ENCODE assay signal across 23 mouse cellular contexts in the genomic region with DNA sequence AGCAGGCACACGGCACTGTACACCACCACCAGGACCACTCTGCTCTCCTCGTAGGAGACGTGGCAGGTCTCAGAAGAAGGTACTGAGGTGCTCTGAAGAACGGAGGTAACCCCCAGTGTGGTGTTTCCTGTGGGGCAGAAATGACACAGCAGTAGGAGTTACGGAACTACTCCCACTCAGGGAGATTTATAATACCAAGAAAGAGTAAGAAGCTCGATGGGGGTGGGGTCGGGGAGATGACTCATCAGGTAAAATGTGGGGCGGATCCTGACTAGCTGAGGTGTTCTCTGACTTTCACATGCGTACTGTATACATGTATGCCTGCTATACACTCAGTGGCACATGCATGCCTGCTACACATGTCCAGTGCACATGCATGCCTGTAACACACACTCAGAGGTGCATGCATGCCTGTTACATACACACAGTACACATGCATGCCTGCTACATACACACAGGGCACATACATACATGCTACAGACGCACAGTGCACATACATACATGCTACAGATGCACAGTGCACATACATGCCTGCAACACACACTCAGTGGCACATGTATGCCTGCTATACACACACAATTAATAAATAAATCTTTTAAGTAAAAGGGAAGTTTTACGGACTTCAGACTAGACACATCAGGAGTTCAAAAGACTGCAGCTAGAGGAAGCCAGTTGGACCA. TPM values are rescaled to one million over a fixed set of nuclear protein-coding genes. Genes with fewer than 3 reads are reported as not detected.
DNase-seq lines count a peak whose midpoint lies in the region; ATAC-seq and TF ChIP-seq lines count a peak whose summit lies in the region.
"Had no signal": no experiment of that assay in that cellular context is flagged by ENCODE, and none has a peak within 500 bp of the region (broad histone marks: within the 10 kb centered on the region; RNA-seq: fewer than 3 reads in every experiment).

No protein-coding gene starts in this region.

- H3K36me3 ChIP-seq in megakaryocyte, embryonic 14.5 days (replicated peaks; ENCODE audit: low read length) = peaks cover 31% of the 10 kb centered on the region
- H3K36me3 ChIP-seq in MEL (ENCODE audit: control insufficient read depth in 1 of 2, insufficient read depth in 2 of 2, low read length in 2 of 2) = peaks cover 0 to 5% of the 10 kb centered on the region in 2 experiments; a peak in 2 of 4 replicates
- H3K36me3 ChIP-seq: forebrain, embryonic 10.5 days; kidney, embryonic 15.5 days; limb, embryonic 13.5 days; liver, embryonic 13.5 days; midbrain, embryonic 12.5 days; stomach, embryonic 15.5 days had no signal

- H3K9ac ChIP-seq in MEL (ENCODE audit: control insufficient read depth, low read depth, low read length, poor library complexity, severe bottlenecking) = no peak overlapping the region
- H3K9ac ChIP-seq: kidney, embryonic 15.5 days; limb, embryonic 13.5 days; liver, embryonic 13.5 days; lung, embryonic 14.5 days; midbrain, embryonic 12.5 days; stomach, embryonic 15.5 days had no signal

- no peaks in the 10 kb centered on the region for H3K79me2 ChIP-seq in MEL (ENCODE audit: control insufficient read depth, insufficient read depth, low read length, poor library complexity)

- no peak for TF ChIP-seq CTCF in MEL (IDR thresholded peaks at IDR 0.05 in 2 of 3, conservative IDR thresholded peaks at IDR 0.05 in 1 of 3; ENCODE audit: control insufficient read depth in 1 of 3, insufficient read depth in 1 of 3, low read depth in 2 of 3, low read length in 3 of 3, poor library complexity in 1 of 3, severe bottlenecking in 1 of 3)

- H3K27ac ChIP-seq in MEL (ENCODE audit: control insufficient read depth, low read depth, low read length) = no peak overlapping the region
- H3K27ac ChIP-seq: forebrain, embryonic 10.5 days; kidney, embryonic 15.5 days; limb, embryonic 13.5 days; liver, embryonic 13.5 days; macrophage; midbrain, embryonic 12.5 days; stomach, embryonic 15.5 days had no signal

- H3K4me1 ChIP-seq in megakaryocyte, embryonic 14.5 days = peaks cover 59% of the 10 kb centered on the region
- peaks cover 2 to 8% of the 10 kb centered on the region in 2 experiments; a peak in 3 of 4 replicates for H3K4me1 ChIP-seq in MEL (ENCODE audit: control insufficient read depth in 1 of 2, insufficient read depth in 2 of 2, low read length in 2 of 2)
- H3K4me1 ChIP-seq: forebrain, embryonic 10.5 days; limb, embryonic 13.5 days; liver, embryonic 13.5 days; midbrain, embryonic 12.5 days; stomach, embryonic 15.5 days had no signal

- H3K9me3 ChIP-seq in megakaryocyte, embryonic 14.5 days = peaks cover under 1% of the 10 kb centered on the region; the same call in 1 of the 2 replicates
- no peaks in the 10 kb centered on the region for H3K9me3 ChIP-seq in MEL (replicated peaks; ENCODE audit: insufficient read depth, low read length)
- H3K9me3 ChIP-seq: forebrain, embryonic 10.5 days; kidney, embryonic 15.5 days; limb, embryonic 13.5 days; liver, embryonic 13.5 days; midbrain, embryonic 12.5 days; stomach, embryonic 15.5 days had no signal

- TF ChIP-seq RAD21 in MEL (IDR thresholded peaks at IDR 0.05; ENCODE audit: low read depth, low read length) = no peak

- no peak for TF ChIP-seq POLR2A in MEL (IDR thresholded peaks at IDR 0.05; ENCODE audit: control insufficient read depth in 1 of 2, insufficient read depth in 1 of 2, low read depth in 1 of 2, low read length in 2 of 2, poor library complexity in 1 of 2)

- ATAC-seq in megakaryocyte, adult 5-6 weeks (ENCODE audit: poor library complexity, severe bottlenecking) = no peak

- H3K4me3 ChIP-seq in megakaryocyte, embryonic 14.5 days (replicated peaks) = peak overlapping the region; percentile 80
- H3K4me3 ChIP-seq in MEL (ENCODE audit: control insufficient read depth in 1 of 2, insufficient read depth in 1 of 2, low read depth in 2 of 2, low read length in 2 of 2) = no peak overlapping the region
- H3K4me3 ChIP-seq: forebrain, embryonic 10.5 days; kidney, embryonic 15.5 days; limb, embryonic 13.5 days; liver, embryonic 13.5 days; midbrain, embryonic 12.5 days; stomach, embryonic 15.5 days had no signal

- no peak for TF ChIP-seq EP300 in MEL (IDR thresholded peaks at IDR 0.05; ENCODE audit: low read depth in 1 of 2, low read length in 2 of 2)

- DNase-seq in CD4-positive, CD25-positive, alpha-beta regulatory T cell, adult 2 months (ENCODE audit: low read depth, low spot score) = peak; percentile 77
- DNase-seq in MEL (ENCODE audit: low read depth, low spot score) = no peak
- DNase-seq in induced T-regulatory cell, adult 2 months (ENCODE audit: low read depth) = peak; percentile 91
- no peak for DNase-seq in left cerebral cortex, adult 18-20 months (ENCODE audit: low spot score in 2 of 2)
- no peak for DNase-seq in Muller cell, postnatal 12 days (ENCODE audit: inconsistent ontology term)
- DNase-seq: adrenal gland, postnatal 10 days; cerebellum, adult 11 months; cerebellum, postnatal 14 days; gastrocnemius, postnatal 14 days; liver, embryonic 13.5 days; lung, embryonic 14.5 days had no signal

- peaks cover 44% of the 10 kb centered on the region for H3K27me3 ChIP-seq in megakaryocyte, embryonic 14.5 days (replicated peaks)
- H3K27me3 ChIP-seq in MEL (ENCODE audit: control insufficient read depth in 1 of 2, insufficient read depth in 2 of 2, low read length in 2 of 2) = no peaks in the 10 kb centered on the region
- H3K27me3 ChIP-seq: kidney, embryonic 15.5 days; limb, embryonic 13.5 days; liver, embryonic 13.5 days; midbrain, embryonic 12.5 days; stomach, embryonic 15.5 days had no signal

TF ChIP-seq in MEL, 35 proteins besides CTCF, POLR2A, EP300 and RAD21:
- TF ChIP-seq POLR2AphosphoS5 (IDR thresholded peaks at IDR 0.05; ENCODE audit: borderline replicate concordance, low read depth, low read length) (peak; percentile 78; the same call in 1 of the 2 replicates), SMC3 (IDR thresholded peaks at IDR 0.05; ENCODE audit: low read depth, low read length) (no peak), JUND (IDR thresholded peaks at IDR 0.05; ENCODE audit: low read depth, low read length) (peak; percentile 13; the same call in 1 of the 2 replicates), TAL1 (IDR thresholded peaks at IDR 0.05; ENCODE audit: low read length) (no peak), TCF12 (IDR thresholded peaks at IDR 0.05; ENCODE audit: low read depth, low read length) (no peak), HCFC1 (IDR thresholded peaks at IDR 0.05; ENCODE audit: low read depth, low read length) (no peak)

RNA-seq across cellular contexts. Expression of a gene that starts 14.8 kb away (rescaled TPM):
- polyA plus RNA-seq in megakaryocyte, embryonic 14.5 days (2012; ENCODE audit: insufficient read depth, low replicate concordance) = 1.2 TPM in 1 of 2 replicates, not detected in the other
- 20.0 and 25.8 TPM in 2 replicates for total RNA-seq in megakaryocyte, adult 5-6 weeks (2015)
- 7.6 and 10.7 TPM in 2 replicates for total RNA-seq in megakaryocyte, adult 5-6 weeks (2017)
- total RNA-seq in MEL (2012; rRNA removed) = 6.5 and 6.8 TPM in 2 replicates
- 1 to 10 TPM in 1 of 2 experiments, not detected in 1; 5.4 TPM for polyA plus RNA-seq in MEL (2012; ENCODE audit: insufficient read depth in 1 of 2, insufficient read length in 2 of 2, low read depth in 1 of 2, low replicate concordance in 2 of 2, missing spikeins in 1 of 2)
- total RNA-seq in left cerebral cortex, adult 18-20 months (2021) = under 1 TPM in 1 of 2 experiments, not detected in 1; 0.14 TPM
- total RNA-seq: layer of hippocampus, adult 18-20 months; left cerebral cortex, postnatal 14 days had no signal
- polyA plus RNA-seq: hindbrain, embryonic 11.5 days; midbrain, embryonic 12.5 days; neural tube, embryonic 14.5 days had no signal

RNA-seq across cellular contexts. Expression of a gene that starts 24.0 kb away (rescaled TPM):
- polyA plus RNA-seq in megakaryocyte, embryonic 14.5 days (2012; ENCODE audit: insufficient read depth, low replicate concordance) = 3.2 and 11.7 TPM in 2 replicates
- total RNA-seq in megakaryocyte, adult 5-6 weeks (2015) = 62.0 and 67.7 TPM in 2 replicates
- 48.9 and 57.9 TPM in 2 replicates for total RNA-seq in megakaryocyte, adult 5-6 weeks (2017)
- 245 and 279 TPM in 2 replicates for total RNA-seq in MEL (2012; rRNA removed)
- polyA plus RNA-seq in MEL (2012; ENCODE audit: insufficient read depth in 1 of 2, insufficient read length in 2 of 2, low read depth in 1 of 2, low replicate concordance in 2 of 2, missing spikeins in 1 of 2) = 100 to 1,000 TPM in 1 of 2 experiments, not detected in 1; 274 TPM
- 10 to 100 TPM; 10.8 to 12.9 TPM for total RNA-seq in left cerebral cortex, adult 18-20 months (2021)

RNA-seq across cellular contexts. Expression of a gene that starts 44.5 kb away (rescaled TPM):
- 8.2 and 25.4 TPM in 2 replicates for polyA plus RNA-seq in megakaryocyte, embryonic 14.5 days (2012; ENCODE audit: insufficient read depth, low replicate concordance)
- 0.16 and 0.32 TPM in 2 replicates for total RNA-seq in megakaryocyte, adult 5-6 weeks (2015)
- total RNA-seq in megakaryocyte, adult 5-6 weeks (2017) = 0.40 and 0.69 TPM in 2 replicates
- total RNA-seq in MEL (2012; rRNA removed) = 11.2 and 15.2 TPM in 2 replicates
- 10 to 100 TPM in 1 of 2 experiments, not detected in 1; 21.4 TPM for polyA plus RNA-seq in MEL (2012; ENCODE audit: insufficient read depth in 1 of 2, insufficient read length in 2 of 2, low read depth in 1 of 2, low replicate concordance in 2 of 2, missing spikeins in 1 of 2)
- total RNA-seq in left cerebral cortex, adult 18-20 months (2021) = 10 to 100 TPM; 19.6 to 22.1 TPM

RNA-seq across cellular contexts. Expression of a gene that starts 50.7 kb away (rescaled TPM):
- 3.3 TPM in 1 of 2 replicates, not detected in the other for polyA plus RNA-seq in megakaryocyte, embryonic 14.5 days (2012; ENCODE audit: insufficient read depth, low replicate concordance)
- not detected in 2 replicates for total RNA-seq in megakaryocyte, adult 5-6 weeks (2015)
- total RNA-seq in megakaryocyte, adult 5-6 weeks (2017) = 0.04 and 0.15 TPM in 2 replicates
- 1.2 and 2.6 TPM in 2 replicates for total RNA-seq in MEL (2012; rRNA removed)
- 10 to 100 TPM in 1 of 2 experiments, not detected in 1; 11.4 TPM for polyA plus RNA-seq in MEL (2012; ENCODE audit: insufficient read depth in 1 of 2, insufficient read length in 2 of 2, low read depth in 1 of 2, low replicate concordance in 2 of 2, missing spikeins in 1 of 2)
- total RNA-seq in left cerebral cortex, adult 18-20 months (2021) = 1 to 10 TPM; 5.8 to 6.6 TPM

Comparison
In these comparisons a context has a peak if more than half of its experiments do, and no peak if none do; other contexts are left out.
1. DNase-seq: peak in CD4-positive, CD25-positive, alpha-beta regulatory T cell, adult 2 months (single experiment) and induced T-regulatory cell, adult 2 months (single experiment); none in MEL (single experiment), left cerebral cortex, adult 18-20 months (0 of 2) and Muller cell, postnatal 12 days (single experiment).